Mouse (Mus musculus) spleen, adult 2 months (tissue): ENCODE data around the gene Slmap. TPM values are rescaled to one million over a fixed set of nuclear protein-coding genes. Genes with fewer than 3 reads are reported as not detected.
A peak's percentile ranks its signal among the peaks of the same experiment; 100 is the strongest.
"Not testable (repeated sequence)": the region's sequence is repeated elsewhere in the genome, so short reads cannot be mapped to it uniquely, and the experiment has no call there.

Experiments used
- DNase-seq, 2 experiments: peaks; one replicate each; pipeline versions ENCODE4 v3.0.0 to v3.0.0-alpha.2; 2012 to 2021; ENCODE audit warnings: low spot score in 2 of 2, low read depth in 1 of 2
- H3K27ac ChIP-seq: fragments of 200-500 bp; 2 replicates; pipeline ENCODE4 v1.5.1; 2012; ENCODE audit warnings: low read length, inconsistent platforms; ENCODE audit not compliant: insufficient read depth
- H3K27me3 ChIP-seq: fragments of 200-500 bp; 2 replicates; pipeline ENCODE4 v1.6.1; 2012; ENCODE audit warnings: mild to moderate bottlenecking, moderate library complexity, low read length, inconsistent platforms; ENCODE audit not compliant: control insufficient read depth, insufficient read depth
- H3K36me3 ChIP-seq: fragments of 200-500 bp; 2 replicates; pipeline ENCODE4 v1.6.1; 2012; ENCODE audit warnings: mild to moderate bottlenecking, low read length, inconsistent platforms; ENCODE audit not compliant: control insufficient read depth, insufficient read depth
- H3K4me1 ChIP-seq: fragments of 200-500 bp; 2 replicates; pipeline ENCODE4 v1.6.1; 2011; ENCODE audit warnings: inconsistent platforms; ENCODE audit not compliant: control insufficient read depth, insufficient read depth, insufficient read length
- H3K4me3 ChIP-seq: fragments of 200-500 bp; 2 replicates; pipeline ENCODE4 v1.5.1; 2011; ENCODE audit warnings: mild to moderate bottlenecking, inconsistent platforms; ENCODE audit not compliant: insufficient read depth, insufficient read length; ENCODE audit errors: extremely low read depth
- CTCF ChIP-seq: fragments of 200-500 bp; IDR thresholded peaks from 2 replicates; pipeline ENCODE4 v1.5.1; 2011; ENCODE audit warnings: mild to moderate bottlenecking, inconsistent platforms; ENCODE audit not compliant: insufficient read depth, insufficient read length, insufficient replicate concordance; ENCODE audit errors: extremely low read depth
- POLR2A ChIP-seq: fragments of 200-500 bp; IDR thresholded peaks from 2 replicates; pipeline ENCODE4 v1.6.1; 2011; ENCODE audit warnings: low read depth, low read length, inconsistent platforms
- WGBS: fragments of 180-500 bp; shearing (Covaris S2); methylation state at CpG from one replicate; pipeline ENCODE4 v1.1.7; 2018; 5-methylcytosine and 5-hydroxymethylcytosine counted together
- polyA plus RNA-seq: library from polyadenylated mRNA; depleted of rRNA; stranded (reverse); fragments of >200 nt; gene quantifications from 2 replicates; pipeline ENCODE4 v1.2.3, GENCODE M21; 2012; rRNA removed

Slmap gene
- 9.3 and 14.8 TPM in 2 replicates for polyA plus RNA-seq

DNA sequence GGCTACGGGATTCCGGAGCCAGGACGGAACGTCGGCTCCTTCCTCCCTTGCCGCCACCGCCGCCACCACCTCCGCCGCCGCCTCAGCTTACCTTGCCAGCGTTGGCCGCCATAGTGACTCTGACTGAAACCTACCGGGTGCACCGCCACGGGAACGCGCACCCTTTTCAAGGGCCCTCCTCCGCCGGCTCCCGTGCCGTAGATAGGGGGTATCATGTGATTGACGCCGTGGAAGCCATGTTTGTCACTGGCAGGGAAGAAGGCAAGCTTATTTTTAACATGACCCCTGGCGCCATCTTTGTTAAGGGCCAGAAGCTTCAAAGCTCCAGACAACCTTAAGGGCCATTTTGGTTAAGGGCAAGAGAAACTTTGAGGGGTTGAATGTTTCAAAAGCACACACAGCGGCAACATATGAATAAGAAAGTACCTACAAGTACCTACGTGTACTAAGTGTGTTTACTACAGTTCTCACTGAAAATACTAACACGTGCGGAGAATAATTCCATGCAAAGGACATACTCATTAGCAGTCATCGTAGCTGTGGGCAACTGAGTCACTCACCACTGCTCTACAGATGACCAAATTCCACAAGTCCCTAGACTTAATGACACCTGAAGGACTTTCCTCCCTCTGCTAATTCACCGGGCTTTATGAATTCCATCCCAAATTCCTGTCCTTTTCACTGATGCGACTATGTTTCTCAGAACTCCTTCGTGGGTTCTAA is at the start of gene Slmap:
Gene Slmap, minus strand, starts transcription at position 175 of the 723 bp plus-strand sequence.
- Histone ChIP-seq H3K4me3 (peak within 1 kb of the TSS; percentile 100), H3K4me1 (peaks cover 17% of the 10 kb centered on the region), H3K27me3 (no peaks in the 10 kb centered on the region), H3K27ac (peak within 1 kb of the TSS; percentile 79), H3K36me3 (no peaks in the 10 kb centered on the region; the same call in 1 of the 2 replicates)
- TF ChIP-seq CTCF (no peak), POLR2A (peak; percentile 51; the same call in 1 of the 2 replicates)
- DNase-seq: peak; percentile 99
- 14% methylated on average over 33 of the region's 33 CpGs for WGBS

DNA sequence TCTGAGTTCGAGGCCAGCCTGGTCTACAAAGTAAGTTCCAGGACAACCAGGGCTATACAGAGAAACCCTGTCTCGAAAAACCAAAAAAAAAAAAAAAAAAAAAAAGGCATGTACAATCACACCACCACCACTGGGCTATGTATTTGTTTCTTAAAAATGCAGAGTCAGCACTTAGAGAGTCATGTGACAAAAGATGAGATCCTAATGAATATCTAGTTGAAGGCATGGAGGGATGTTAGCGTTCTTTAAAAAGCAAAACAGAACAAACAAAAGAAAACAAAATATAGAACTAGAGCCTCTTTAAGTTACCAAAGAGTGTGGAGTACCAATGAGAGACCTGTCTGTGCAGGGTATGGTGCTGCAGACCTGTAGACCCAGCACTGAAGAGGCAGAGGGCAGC is 48.9 kb upstream of the Slmap start:
- Histone ChIP-seq H3K4me1 (peaks cover 2% of the 10 kb centered on the region; the same call in 1 of the 2 replicates), H3K27me3 (no peaks in the 10 kb centered on the region), H3K4me3 (no peak overlapping the region), H3K36me3 (no peaks in the 10 kb centered on the region; the same call in 1 of the 2 replicates), H3K27ac (no peak overlapping the region)
- DNase-seq: no peak
- TF ChIP-seq CTCF: no peak
- no peak for TF ChIP-seq POLR2A
- WGBS: 70% methylated on average over 3 of the region's 3 CpGs

DNA sequence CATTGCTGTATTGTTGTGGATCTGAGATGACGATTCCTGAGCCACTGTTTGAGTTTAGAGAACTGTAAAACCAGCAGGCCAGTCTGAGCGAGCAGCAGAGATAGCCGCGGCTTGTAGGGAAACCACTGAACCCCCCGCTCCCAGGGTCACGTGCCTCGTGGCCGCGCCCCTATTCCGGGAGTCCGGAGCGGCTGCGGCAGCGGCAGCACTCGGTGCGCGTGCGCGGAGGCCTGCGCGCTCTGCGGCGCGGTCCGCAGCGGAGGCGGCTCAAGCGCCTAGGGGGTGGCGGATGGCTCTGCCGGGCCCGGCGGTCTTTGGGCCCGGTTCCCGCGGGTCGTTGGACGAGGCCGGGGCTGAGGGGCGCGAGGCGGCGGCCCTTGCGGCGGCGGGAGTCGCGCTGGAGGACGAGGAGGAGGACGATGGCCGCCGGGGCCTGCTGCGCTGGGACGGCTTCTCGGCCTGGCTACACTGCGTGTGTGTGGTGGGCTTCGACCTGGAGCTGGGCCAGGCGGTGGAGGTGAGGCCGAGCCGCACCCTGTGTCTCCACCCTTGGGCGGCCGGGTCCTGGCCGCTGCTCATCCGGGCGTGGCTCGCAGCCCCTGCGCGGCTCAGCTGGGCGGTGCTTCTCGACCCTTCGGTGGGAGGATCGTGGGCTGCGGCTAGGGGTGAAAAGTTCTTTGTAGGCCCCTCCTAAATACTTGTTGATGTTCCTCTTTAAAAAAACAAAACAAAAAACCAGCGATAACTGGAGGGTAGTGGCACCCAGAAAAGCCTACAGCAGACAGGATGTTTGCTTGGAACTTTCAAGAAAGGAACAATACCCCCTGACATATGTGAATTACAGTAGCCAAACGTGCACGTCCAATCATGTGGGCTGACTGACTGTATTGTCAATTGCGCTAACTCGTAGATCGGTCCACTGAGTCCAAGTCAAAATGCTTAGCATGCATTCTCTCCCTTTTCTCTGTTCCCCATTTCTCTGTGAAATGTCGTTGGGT is 44.9 kb upstream of the Slmap start:
- TF ChIP-seq CTCF (no peak), POLR2A (peak; percentile 89)
- peak; percentile 61 to 93 for DNase-seq
- Histone ChIP-seq H3K27me3 (no peaks in the 10 kb centered on the region), H3K4me1 (peaks cover 3% of the 10 kb centered on the region; the same call in 1 of the 2 replicates), H3K36me3 (no peaks in the 10 kb centered on the region), H3K27ac (peak overlapping the region; percentile 100), H3K4me3 (peak overlapping the region; percentile 94)
- under 1% methylated on average over 79 of the region's 79 CpGs for WGBS

DNA sequence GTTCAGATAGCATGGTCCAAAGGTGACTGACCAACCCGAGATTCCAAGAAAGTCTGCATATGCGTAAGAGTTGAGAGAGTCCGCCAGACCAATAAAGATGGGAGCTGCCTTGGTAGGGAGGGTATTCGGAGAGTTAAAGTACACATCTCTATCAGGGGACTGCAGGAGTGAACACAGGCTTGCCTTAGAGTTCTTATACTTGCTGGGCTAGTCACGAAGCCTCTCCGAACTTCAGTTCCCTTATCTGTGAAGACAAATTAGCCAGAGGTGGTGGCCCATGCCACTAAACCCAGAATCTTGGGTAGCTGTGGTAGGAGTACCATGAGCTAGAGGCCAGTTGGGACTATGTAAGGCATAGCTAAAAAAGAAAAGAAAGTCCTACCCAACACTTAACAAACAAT is 44.1 kb upstream of the Slmap start:
- peak overlapping the region; percentile 42; the same call in 1 of the 2 replicates for H3K27ac ChIP-seq
- H3K4me3 ChIP-seq: no peak overlapping the region
- peaks cover 3% of the 10 kb centered on the region; the same call in 1 of the 2 replicates for H3K4me1 ChIP-seq
- H3K27me3 ChIP-seq: no peaks in the 10 kb centered on the region
- 61% methylated on average over 6 of the region's 6 CpGs for WGBS
- no peak for TF ChIP-seq CTCF
- no peak for TF ChIP-seq POLR2A
- DNase-seq: peak in 1 of 2 experiments; percentile 3
- H3K36me3 ChIP-seq: no peaks in the 10 kb centered on the region

DNA sequence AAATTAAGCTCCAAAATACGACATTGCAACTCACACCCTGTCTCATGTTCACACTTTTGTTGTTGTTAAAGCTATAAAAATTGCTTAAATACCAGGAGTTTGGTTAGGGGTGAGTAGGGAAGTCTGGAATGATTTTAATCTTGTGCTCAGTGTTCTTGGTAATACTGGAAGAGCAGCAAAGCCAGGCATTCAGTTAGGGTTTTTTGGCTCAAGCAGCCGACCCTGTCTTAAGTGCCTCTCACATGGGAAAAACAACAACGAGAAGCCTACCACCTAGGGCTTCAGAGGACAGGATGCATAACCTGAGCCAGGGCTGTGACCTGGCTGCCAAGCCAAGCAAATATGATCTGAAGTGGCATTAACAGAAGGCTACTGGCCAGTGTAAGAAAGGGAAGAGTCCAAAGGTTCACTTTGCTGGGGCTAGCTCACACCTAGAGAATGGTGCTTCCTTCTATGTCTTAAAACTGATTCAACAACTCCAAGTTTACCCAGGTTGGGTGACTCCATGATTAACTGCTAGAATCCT is 41.6 kb upstream of the Slmap start:
- H3K27me3 ChIP-seq: no peaks in the 10 kb centered on the region
- peaks cover 8% of the 10 kb centered on the region; the same call in 1 of the 2 replicates for H3K4me1 ChIP-seq
- TF ChIP-seq POLR2A (no peak), CTCF (no peak)
- no peak for DNase-seq
- no peaks in the 10 kb centered on the region for H3K36me3 ChIP-seq
- no peak overlapping the region for H3K27ac ChIP-seq
- no peak overlapping the region for H3K4me3 ChIP-seq
- 87% methylated on average over 3 of the region's 3 CpGs for WGBS

DNA sequence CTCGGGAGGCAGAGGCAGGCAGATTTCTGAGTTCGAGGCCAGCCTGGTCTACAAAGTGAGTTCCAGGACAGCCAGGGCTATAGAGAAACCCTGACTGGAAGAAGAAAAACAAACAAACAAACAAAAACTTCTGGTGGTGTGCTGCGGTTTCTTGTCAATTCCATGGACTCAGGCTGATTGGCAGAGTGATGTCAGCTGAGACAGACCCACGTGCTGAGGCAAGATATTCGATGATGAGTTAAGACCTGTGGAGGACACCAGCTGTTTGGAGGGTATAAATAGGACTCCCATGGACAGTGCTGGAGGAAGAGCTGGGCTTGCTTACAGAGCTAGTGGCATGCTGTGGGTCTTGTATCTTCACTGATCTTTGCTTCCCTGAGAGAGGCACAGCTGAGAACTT is 38.8 kb upstream of the Slmap start, which contains the start of gene Dennd6a:
Gene Dennd6a, plus strand, starts transcription at position 301 of the 400 bp plus-strand sequence.
- H3K27me3 ChIP-seq, DNase-seq, H3K36me3 ChIP-seq, H3K4me1 ChIP-seq, H3K4me3 ChIP-seq: not testable (repeated sequence)
- peak within 1 kb of the TSS; percentile 72 for H3K27ac ChIP-seq
- 89% methylated on average over 5 of the region's 5 CpGs for WGBS
